Mouse (Mus musculus): ENCODE data around the gene Olfr1048.
"Not testable (repeated sequence)": the region's sequence is repeated elsewhere in the genome, so short reads cannot be mapped to it uniquely, and the experiment has no call there.

GRCm38 (mm10) chr2:86278988-86279387, 38.9 kb upstream of the Olfr1048 start, which contains the start of gene Olfr1051:
- TF ChIP-seq POLR2A (IDR thresholded peaks at IDR 0.05; ENCODE audit: borderline replicate concordance, extremely low read depth, low read depth, low read length); CTCF (IDR thresholded peaks at IDR 0.05; ENCODE audit: insufficient read depth, low read length): not testable (repeated sequence)

Data from lung, adult 2 months (tissue).